Mouse (Mus musculus): ENCODE results near the gene Stoml1.
A peak's percentile ranks its signal among the peaks of the same experiment; 100 is the strongest.

Stoml1 gene

DNA sequence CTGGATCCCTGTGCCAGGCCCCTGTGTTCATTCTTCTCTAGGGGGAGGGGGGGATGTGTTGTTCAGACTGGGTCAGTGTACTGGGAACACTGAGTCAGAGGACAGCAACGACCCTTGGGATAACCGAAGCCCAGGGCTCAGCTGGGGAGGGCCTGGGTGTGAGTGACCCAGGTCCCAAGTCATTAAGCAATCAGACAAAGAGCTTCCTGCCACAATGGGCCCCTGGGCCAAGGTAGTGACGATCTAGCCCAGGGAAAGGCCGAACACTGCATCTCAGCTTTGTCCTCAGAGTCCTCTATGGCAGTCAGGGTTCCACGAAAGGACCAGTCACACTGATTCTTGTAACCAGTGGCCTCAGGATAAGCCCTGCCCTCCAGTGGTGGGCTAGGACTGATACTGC lies 50.2 kb downstream of the Stoml1 start:
- DNase-seq (ENCODE audit: low spot score): no peak

DNA sequence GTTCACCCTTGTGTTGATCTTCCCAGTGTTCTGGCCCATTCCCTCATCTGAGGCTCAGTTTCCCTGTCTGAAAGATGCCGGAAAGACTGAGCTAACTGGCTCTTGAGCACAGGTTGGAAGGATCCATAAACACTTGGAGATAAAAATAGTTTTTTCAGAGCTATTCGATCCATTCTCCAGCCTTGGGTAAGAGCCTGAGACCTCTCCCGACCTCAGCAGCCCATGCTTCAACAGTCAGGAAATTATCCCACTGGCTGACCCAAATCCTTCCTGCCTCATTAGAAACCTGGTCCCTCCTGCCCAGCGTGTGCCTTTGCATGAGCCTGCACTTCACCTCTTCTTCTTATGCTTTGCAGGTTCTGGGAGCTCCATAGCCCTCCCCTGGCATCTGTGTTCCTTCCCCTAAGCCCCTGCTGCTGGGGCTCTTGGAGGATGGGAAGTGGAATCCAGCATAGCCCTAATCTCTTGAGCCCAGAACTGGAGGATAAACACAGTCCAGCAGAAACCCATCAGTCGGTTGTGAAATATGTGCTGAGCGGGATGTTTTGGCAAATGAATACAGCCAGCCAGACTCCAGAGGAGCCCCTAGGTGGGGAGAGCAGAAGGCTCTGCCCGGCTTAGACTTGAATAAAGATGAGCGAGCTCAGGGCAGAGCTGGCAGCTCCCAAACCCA lies 50.8 kb downstream of the Stoml1 start:
- DNase-seq (ENCODE audit: low spot score): no peak

- peak; percentile 38 for DNase-seq (ENCODE audit: low spot score)
Observed at GRCm38 (mm10) chr9:58305686-58306085, 52.7 kb downstream of the Stoml1 start.

GRCm38 (mm10) chr9:58308395-58308794 lies 55.4 kb downstream of the Stoml1 start:
- peak; percentile 47 for DNase-seq (ENCODE audit: low spot score)

DNA sequence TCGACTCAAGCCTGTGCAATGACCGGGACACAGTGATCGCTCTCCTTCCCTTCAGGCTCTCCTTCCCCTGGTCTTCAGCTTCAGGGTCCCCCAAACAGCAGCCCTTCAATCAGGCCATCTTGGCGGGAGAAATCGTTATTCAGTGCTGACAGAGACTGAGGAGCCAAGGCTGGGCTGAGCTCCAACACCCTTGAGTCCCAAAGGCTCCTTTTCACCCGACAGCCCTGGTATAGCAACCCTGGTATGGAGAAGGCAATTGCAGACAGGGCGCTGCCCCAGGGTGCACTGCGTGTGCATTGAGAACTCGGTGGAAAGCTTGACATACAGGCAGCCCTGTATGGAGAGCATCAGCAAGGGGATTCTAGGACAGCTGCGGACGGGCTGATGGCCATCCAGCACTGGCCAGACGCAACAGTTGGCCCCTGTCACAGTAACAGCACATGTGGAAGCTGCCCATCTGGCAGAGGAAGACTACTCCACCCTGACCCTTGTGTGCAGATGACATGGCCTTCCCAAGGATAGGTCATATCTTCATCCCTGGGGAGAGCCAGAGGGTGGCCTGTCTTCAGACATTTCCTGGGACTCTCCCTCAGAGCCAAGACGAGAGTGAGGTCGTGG lies 57.2 kb downstream of the Stoml1 start:
- DNase-seq (ENCODE audit: low spot score): peak; percentile 34

- DNase-seq (ENCODE audit: low spot score): peak; percentile 48
Observed at GRCm38 (mm10) chr9:58311191-58311910, 58.4 kb downstream of the Stoml1 start.

Data from ovary, postnatal 36 days (tissue).